Mouse (Mus musculus) erythroblast, embryonic 14.5 days (primary cell): ENCODE data around the gene Tmc3.

Source experiments
- GATA1 ChIP-seq: IDR thresholded peaks from 2 replicates; pipeline ENCODE4 v1.6.1; 2012; ENCODE audit warnings: low read length, inconsistent platforms, mixed read lengths
- TAL1 ChIP-seq: IDR thresholded peaks from 3 replicates; pipeline ENCODE4 v1.6.1; 2012; ENCODE audit warnings: low read length, inconsistent platforms, mixed read lengths

- TF ChIP-seq GATA1 (no peak), TAL1 (no peak)
Observed at GRCm38 (mm10) chr7:83559495-83559894, 25.2 kb upstream of the Tmc3 start.
